Mouse (Mus musculus): ENCODE results near the gene Skap2. TPM values are rescaled to one million over a fixed set of nuclear protein-coding genes. Genes with fewer than 3 reads are reported as not detected.
A peak's percentile ranks its signal among the peaks of the same experiment; 100 is the strongest.

Skap2 gene
- polyA plus RNA-seq, 1 experiment from 2014 or later: 15.2 TPM

DNA sequence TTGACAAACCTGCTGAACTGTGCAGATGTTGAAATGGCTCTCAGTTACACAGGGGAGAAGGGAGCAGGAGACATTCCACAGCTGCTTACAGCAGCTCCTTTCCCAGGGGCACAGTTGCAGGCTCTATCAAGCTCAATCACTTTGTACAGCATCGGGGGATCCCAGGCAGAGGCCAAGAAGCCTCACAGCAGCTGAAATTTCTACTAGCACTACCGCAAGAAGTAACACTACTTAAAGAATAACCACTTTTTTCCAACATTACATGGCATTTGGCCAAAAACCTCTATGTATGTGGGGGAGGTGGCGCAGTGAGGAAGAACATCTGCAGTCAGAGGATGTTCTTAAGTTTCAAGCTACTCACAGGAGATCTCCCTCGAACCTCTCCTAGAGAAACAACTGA is 106.7 kb downstream of the Skap2 start:
- no peaks in the 10 kb centered on the region for H3K9me3 ChIP-seq (ENCODE audit: control insufficient read depth, low read length)
- WGBS: 47% methylated on average over 4 of the region's 4 CpGs
- no peak overlapping the region for H3K4me3 ChIP-seq (ENCODE audit: control insufficient read depth in 1 of 2, insufficient read depth in 1 of 2, low read depth in 1 of 2, low read length in 2 of 2)
- H3K4me2 ChIP-seq (ENCODE audit: low read length): no peak overlapping the region
- H3K4me1 ChIP-seq (ENCODE audit: control insufficient read depth in 2 of 2, insufficient read depth in 2 of 2, low read length in 2 of 2): peaks cover 0 to 3% of the 10 kb centered on the region in 2 experiments; a peak in 2 of 4 replicates
- peak overlapping the region in 1 of 2 experiments; percentile 25; a peak in 2 of 4 replicates for H3K27ac ChIP-seq (replicated peaks in 1 of 2; ENCODE audit: control insufficient read depth in 1 of 2, insufficient read depth in 1 of 2, low read depth in 2 of 2, low read length in 2 of 2)
- no peaks in the 10 kb centered on the region for H3K27me3 ChIP-seq (ENCODE audit: control insufficient read depth, insufficient read depth, low read length)
- no peak overlapping the region for H3K9ac ChIP-seq (ENCODE audit: low read length)
- ATAC-seq (ENCODE audit: insufficient number of reproducible peaks, insufficient read depth, low FRiP score, low read depth): 0 out of 2 replicates have a peak, but pooled peaks have one; percentile 35
- H3K36me3 ChIP-seq (ENCODE audit: control insufficient read depth, insufficient read depth, low read length): no peaks in the 10 kb centered on the region

DNA sequence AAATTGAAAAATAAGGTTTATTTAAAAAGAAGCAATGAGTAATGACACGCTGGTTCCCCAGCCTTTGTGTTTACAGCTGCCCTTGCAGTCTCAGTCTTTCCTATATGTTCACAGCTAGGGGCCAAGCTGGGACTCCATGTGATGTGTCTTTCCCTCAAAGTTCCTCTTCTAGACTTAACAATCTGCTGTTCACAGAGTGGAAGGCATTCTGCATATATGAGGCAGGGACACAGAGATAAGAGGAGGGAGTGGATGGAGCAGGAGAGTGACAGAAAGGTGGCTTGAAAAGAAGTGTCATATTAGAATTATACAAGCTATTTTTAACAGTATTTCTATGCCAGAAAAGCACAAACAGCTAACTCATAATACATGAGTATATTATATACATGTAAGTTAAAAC is 110.8 kb downstream of the Skap2 start:
- Histone ChIP-seq H3K9ac (ENCODE audit: low read length) (no peak overlapping the region), H3K27me3 (ENCODE audit: control insufficient read depth, insufficient read depth, low read length) (no peaks in the 10 kb centered on the region), H3K4me3 (ENCODE audit: control insufficient read depth in 1 of 2, insufficient read depth in 1 of 2, low read depth in 1 of 2, low read length in 2 of 2) (no peak overlapping the region), H3K27ac (replicated peaks in 1 of 2; ENCODE audit: control insufficient read depth in 1 of 2, insufficient read depth in 1 of 2, low read depth in 2 of 2, low read length in 2 of 2) (no peak overlapping the region), H3K4me2 (ENCODE audit: low read length) (no peak overlapping the region), H3K4me1 (ENCODE audit: control insufficient read depth in 2 of 2, insufficient read depth in 2 of 2, low read length in 2 of 2) (peaks cover 0 to 9% of the 10 kb centered on the region in 2 experiments; a peak in 2 of 4 replicates), H3K36me3 (ENCODE audit: control insufficient read depth, insufficient read depth, low read length) (no peaks in the 10 kb centered on the region), H3K9me3 (ENCODE audit: control insufficient read depth, low read length) (no peaks in the 10 kb centered on the region)
- no peak for ATAC-seq (ENCODE audit: insufficient number of reproducible peaks, insufficient read depth, low FRiP score, low read depth)
- 75% methylated on average over 1 of the region's 1 CpGs for WGBS

DNA sequence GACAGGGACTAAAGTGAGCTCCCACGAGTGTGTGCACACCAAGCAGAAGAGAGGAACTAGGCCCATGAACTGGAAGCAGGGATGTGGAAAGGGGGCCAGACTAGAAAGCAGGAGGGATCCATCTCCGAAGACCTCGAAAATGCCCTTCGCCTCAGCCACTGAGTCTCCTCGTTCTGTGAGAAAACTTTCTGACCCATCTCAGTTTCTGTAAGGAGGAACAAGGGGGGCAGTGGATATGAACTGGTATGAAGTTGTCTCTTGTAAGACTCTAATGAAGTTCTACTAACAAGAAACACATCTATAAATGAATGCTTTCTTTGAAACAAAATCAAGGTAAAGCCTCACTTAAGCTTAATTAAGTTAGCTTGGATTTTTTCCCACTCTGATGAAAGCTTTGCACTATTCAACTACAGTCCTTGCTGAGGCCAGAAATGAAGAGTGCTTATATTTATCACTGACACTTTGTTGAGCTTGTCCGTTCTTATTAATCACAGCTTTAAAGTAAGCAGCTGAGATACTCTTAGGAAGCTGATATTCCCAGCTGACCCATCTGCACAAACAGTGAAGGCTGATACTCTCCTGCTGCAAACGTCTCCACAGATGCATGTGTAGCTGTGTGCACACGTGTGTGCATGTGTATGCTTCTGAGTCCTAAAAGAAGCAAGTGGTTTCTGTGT is 113.9 kb downstream of the Skap2 start:
- Histone ChIP-seq H3K4me2 (ENCODE audit: low read length) (no peak overlapping the region), H3K4me1 (ENCODE audit: control insufficient read depth in 2 of 2, insufficient read depth in 2 of 2, low read length in 2 of 2) (peaks cover 3 to 6% of the 10 kb centered on the region in 2 experiments; a peak in 1 of 4 replicates), H3K4me3 (ENCODE audit: control insufficient read depth in 1 of 2, insufficient read depth in 1 of 2, low read depth in 1 of 2, low read length in 2 of 2) (no peak overlapping the region), H3K36me3 (ENCODE audit: control insufficient read depth, insufficient read depth, low read length) (no peaks in the 10 kb centered on the region), H3K27ac (replicated peaks in 1 of 2; ENCODE audit: control insufficient read depth in 1 of 2, insufficient read depth in 1 of 2, low read depth in 2 of 2, low read length in 2 of 2) (no peak overlapping the region), H3K27me3 (ENCODE audit: control insufficient read depth, insufficient read depth, low read length) (no peaks in the 10 kb centered on the region), H3K9ac (ENCODE audit: low read length) (no peak overlapping the region), H3K9me3 (ENCODE audit: control insufficient read depth, low read length) (no peaks in the 10 kb centered on the region)
- no peak for ATAC-seq (ENCODE audit: insufficient number of reproducible peaks, insufficient read depth, low FRiP score, low read depth)
- 51% methylated on average over 8 of the region's 8 CpGs for WGBS

DNA sequence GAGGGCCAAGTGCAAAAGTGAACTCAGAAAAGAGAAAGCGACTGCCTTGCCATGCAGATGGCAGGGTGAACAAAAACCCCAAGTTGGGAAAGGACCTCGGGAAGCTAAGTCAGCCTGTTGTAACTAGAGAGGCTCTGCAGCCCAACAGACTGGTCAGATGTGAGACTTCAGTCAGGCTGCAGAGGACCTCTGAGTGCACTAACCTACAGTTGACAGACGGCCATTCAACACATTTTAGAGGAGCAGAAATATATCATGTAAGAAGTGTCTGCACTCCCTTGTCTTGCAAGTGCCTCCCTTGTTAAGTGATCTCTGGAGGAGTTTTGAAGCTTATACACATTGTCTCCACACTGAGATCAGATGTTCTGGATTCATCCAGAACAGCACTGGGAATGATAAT is 116.6 kb downstream of the Skap2 start:
- Histone ChIP-seq H3K27ac (replicated peaks in 1 of 2; ENCODE audit: control insufficient read depth in 1 of 2, insufficient read depth in 1 of 2, low read depth in 2 of 2, low read length in 2 of 2) (no peak overlapping the region), H3K4me2 (ENCODE audit: low read length) (no peak overlapping the region), H3K36me3 (ENCODE audit: control insufficient read depth, insufficient read depth, low read length) (no peaks in the 10 kb centered on the region), H3K4me1 (ENCODE audit: control insufficient read depth in 2 of 2, insufficient read depth in 2 of 2, low read length in 2 of 2) (peaks cover 3 to 6% of the 10 kb centered on the region in 2 experiments; a peak in 1 of 4 replicates), H3K4me3 (ENCODE audit: control insufficient read depth in 1 of 2, insufficient read depth in 1 of 2, low read depth in 1 of 2, low read length in 2 of 2) (no peak overlapping the region), H3K9me3 (ENCODE audit: control insufficient read depth, low read length) (no peaks in the 10 kb centered on the region), H3K27me3 (ENCODE audit: control insufficient read depth, insufficient read depth, low read length) (no peaks in the 10 kb centered on the region), H3K9ac (ENCODE audit: low read length) (no peak overlapping the region)
- 62% methylated on average over 3 of the region's 3 CpGs for WGBS
- ATAC-seq (ENCODE audit: insufficient number of reproducible peaks, insufficient read depth, low FRiP score, low read depth): no peak

DNA sequence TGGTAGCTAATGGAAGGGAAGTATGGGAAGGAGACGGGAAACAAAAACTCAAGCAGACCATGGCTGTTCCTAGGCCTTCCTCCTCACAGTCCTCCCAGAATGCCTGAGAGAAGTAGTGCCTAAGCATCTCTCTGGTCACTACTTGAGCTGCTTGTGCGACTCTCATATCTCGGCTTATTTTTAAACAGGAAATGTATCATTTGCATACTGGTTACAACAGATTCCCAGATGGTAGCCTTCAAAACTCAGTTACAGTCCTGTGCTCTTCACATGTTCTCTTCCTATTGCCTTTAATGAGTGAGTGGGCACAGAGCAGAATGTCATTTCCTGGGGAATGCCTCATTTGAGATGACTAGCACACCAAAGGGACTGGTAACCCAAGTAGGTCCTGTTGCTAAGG is 117.6 kb downstream of the Skap2 start:
- Histone ChIP-seq H3K4me1 (ENCODE audit: control insufficient read depth in 2 of 2, insufficient read depth in 2 of 2, low read length in 2 of 2) (peaks cover 3 to 12% of the 10 kb centered on the region in 2 experiments; a peak in 1 of 4 replicates), H3K4me3 (ENCODE audit: control insufficient read depth in 1 of 2, insufficient read depth in 1 of 2, low read depth in 1 of 2, low read length in 2 of 2) (no peak overlapping the region), H3K27me3 (ENCODE audit: control insufficient read depth, insufficient read depth, low read length) (no peaks in the 10 kb centered on the region), H3K9me3 (ENCODE audit: control insufficient read depth, low read length) (no peaks in the 10 kb centered on the region), H3K27ac (replicated peaks in 1 of 2; ENCODE audit: control insufficient read depth in 1 of 2, insufficient read depth in 1 of 2, low read depth in 2 of 2, low read length in 2 of 2) (no peak overlapping the region), H3K36me3 (ENCODE audit: control insufficient read depth, insufficient read depth, low read length) (no peaks in the 10 kb centered on the region), H3K4me2 (ENCODE audit: low read length) (no peak overlapping the region), H3K9ac (ENCODE audit: low read length) (no peak overlapping the region)
- WGBS: 69% methylated on average over 3 of the region's 3 CpGs
- no peak for ATAC-seq (ENCODE audit: insufficient number of reproducible peaks, insufficient read depth, low FRiP score, low read depth)

DNA sequence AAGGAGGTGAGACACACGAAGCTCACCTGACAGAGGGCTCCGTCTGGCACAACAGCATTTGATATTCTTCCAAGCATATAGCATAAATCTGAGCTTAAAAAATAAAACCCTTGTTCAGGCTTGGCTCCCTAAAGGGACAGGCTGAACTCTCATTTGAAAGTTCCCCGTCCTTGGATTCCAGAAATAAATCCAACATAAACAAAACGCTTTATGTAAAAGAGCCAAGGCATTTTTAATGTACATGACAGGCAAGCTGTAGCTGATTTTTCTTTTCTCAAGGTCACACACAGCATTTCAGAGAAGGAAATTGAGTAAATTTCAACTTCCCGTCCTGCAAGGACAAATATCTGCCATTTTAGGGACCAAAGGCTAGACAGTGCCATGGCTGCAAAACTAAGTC is 122.0 kb downstream of the Skap2 start:
- Histone ChIP-seq H3K9me3 (ENCODE audit: control insufficient read depth, low read length) (no peaks in the 10 kb centered on the region), H3K27ac (replicated peaks in 1 of 2; ENCODE audit: control insufficient read depth in 1 of 2, insufficient read depth in 1 of 2, low read depth in 2 of 2, low read length in 2 of 2) (no peak overlapping the region)
- ATAC-seq (ENCODE audit: insufficient number of reproducible peaks, insufficient read depth, low FRiP score, low read depth): no peak

DNA sequence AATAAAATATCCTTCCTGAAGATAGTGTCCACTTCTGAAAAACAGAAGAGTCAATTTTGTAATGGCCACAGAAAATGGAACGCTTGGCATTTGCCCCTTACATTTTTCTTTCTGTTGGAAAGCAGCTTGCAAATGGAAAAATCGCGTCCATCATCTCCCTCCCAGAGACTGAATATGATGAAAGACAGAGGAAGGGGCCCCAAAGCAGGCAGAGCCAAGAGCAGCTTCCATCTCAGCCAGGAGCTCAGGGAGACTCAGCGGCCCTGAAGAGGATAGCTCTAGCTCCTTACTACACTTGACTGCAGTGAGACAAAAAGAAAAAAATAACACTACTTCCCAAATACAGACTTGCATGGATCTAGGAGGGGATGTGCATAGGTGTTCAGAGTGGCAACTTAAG is 122.5 kb downstream of the Skap2 start:
- Histone ChIP-seq H3K4me2 (ENCODE audit: low read length) (no peak overlapping the region), H3K4me3 (ENCODE audit: control insufficient read depth in 1 of 2, insufficient read depth in 1 of 2, low read depth in 1 of 2, low read length in 2 of 2) (no peak overlapping the region), H3K36me3 (ENCODE audit: control insufficient read depth, insufficient read depth, low read length) (no peaks in the 10 kb centered on the region), H3K9me3 (ENCODE audit: control insufficient read depth, low read length) (no peaks in the 10 kb centered on the region), H3K27me3 (ENCODE audit: control insufficient read depth, insufficient read depth, low read length) (no peaks in the 10 kb centered on the region), H3K4me1 (ENCODE audit: control insufficient read depth in 2 of 2, insufficient read depth in 2 of 2, low read length in 2 of 2) (peaks cover 0 to 17% of the 10 kb centered on the region in 2 experiments; a peak in 3 of 4 replicates), H3K27ac (replicated peaks in 1 of 2; ENCODE audit: control insufficient read depth in 1 of 2, insufficient read depth in 1 of 2, low read depth in 2 of 2, low read length in 2 of 2) (no peak overlapping the region), H3K9ac (ENCODE audit: low read length) (no peak overlapping the region)
- 54% methylated on average over 4 of the region's 4 CpGs for WGBS
- ATAC-seq (ENCODE audit: insufficient number of reproducible peaks, insufficient read depth, low FRiP score, low read depth): no peak

More for the DNA sequence above, 122.0 kb downstream of the Skap2 start:
- H3K36me3 ChIP-seq (ENCODE audit: control insufficient read depth, insufficient read depth, low read length): no peaks in the 10 kb centered on the region
- no peaks in the 10 kb centered on the region for H3K27me3 ChIP-seq (ENCODE audit: control insufficient read depth, insufficient read depth, low read length)
- H3K4me3 ChIP-seq (ENCODE audit: control insufficient read depth in 1 of 2, insufficient read depth in 1 of 2, low read depth in 1 of 2, low read length in 2 of 2): no peak overlapping the region
- no peak overlapping the region for H3K9ac ChIP-seq (ENCODE audit: low read length)
- WGBS: 69% methylated on average over 5 of the region's 5 CpGs
- peaks cover 0 to 17% of the 10 kb centered on the region in 2 experiments; a peak in 3 of 4 replicates for H3K4me1 ChIP-seq (ENCODE audit: control insufficient read depth in 2 of 2, insufficient read depth in 2 of 2, low read length in 2 of 2)
- no peak overlapping the region for H3K4me2 ChIP-seq (ENCODE audit: low read length)
